Mouse (Mus musculus): ENCODE results near the gene Vash2.

GRCm38 (mm10) chr1:190995548-190995947, 16.5 kb upstream of the Vash2 start:
- TF ChIP-seq CTCF (conservative IDR thresholded peaks at IDR 0.05 in 1 of 2, IDR thresholded peaks at IDR 0.05 in 1 of 2; ENCODE audit: low read depth in 2 of 2, low read length in 2 of 2): no peak
- no peak for TF ChIP-seq POLR2A (IDR thresholded peaks at IDR 0.05; ENCODE audit: low read depth, low read length)
- no peak for TF ChIP-seq MEF2A (IDR thresholded peaks at IDR 0.05; ENCODE audit: borderline replicate concordance, low read depth, low read length)
- no peak for TF ChIP-seq TCF12 (IDR thresholded peaks at IDR 0.05; ENCODE audit: low read depth, low read length)
- no peak for TF ChIP-seq EP300 (IDR thresholded peaks at IDR 0.05; ENCODE audit: low read length)
- no peak for TF ChIP-seq USF1 (IDR thresholded peaks at IDR 0.05; ENCODE audit: low read depth, low read length)
- TF ChIP-seq KAT2A (IDR thresholded peaks at IDR 0.05; ENCODE audit: insufficient replicate concordance, low read length): no peak
- no peak for TF ChIP-seq HCFC1 (IDR thresholded peaks at IDR 0.05; ENCODE audit: low read depth, low read length)
- TF ChIP-seq RAD21 (IDR thresholded peaks at IDR 0.05; ENCODE audit: low read depth, low read length): no peak
- TF ChIP-seq JUN (IDR thresholded peaks at IDR 0.05; ENCODE audit: insufficient read depth, low read depth, low read length): no peak
